Mouse (Mus musculus) left cerebral cortex, postnatal 4 days (tissue): Measurements from ENCODE around the gene Rpl19. TPM values are rescaled to one million over a fixed set of nuclear protein-coding genes. Genes with fewer than 3 reads are reported as not detected.

ENCODE experiments used
- microRNA-seq: library from miRNA; unstranded; fragments of <30 nt; microRNA quantifications from one replicate; pipeline ENCODE4 v1.2.0, GENCODE M21; 2022
- total RNA-seq, 2 experiments: library from RNA; stranded (reverse); gene quantifications; 2 replicates each; pipeline ENCODE4 v1.2.3; 2021

Rpl19 gene
- total RNA-seq, 2 experiments from 2014 or later: 711 to 733 TPM

Small RNAs within 50 kb of the gene (microRNA-seq; reads per million reads assigned to microRNA genes)
- not detected for gene Gm27597

Other genes starting within 250 kb of the Rpl19 start
- gene Rpl23, start 244.3 kb upstream of the Rpl19 start, total RNA-seq: 100 to 1,000 TPM; 614 to 660 TPM
- gene Lasp1, start 227.7 kb upstream of the Rpl19 start, total RNA-seq: 100 to 1,000 TPM; 190 to 199 TPM
- gene B230217C12Rik, start 185.9 kb upstream of the Rpl19 start, total RNA-seq: 10 to 100 TPM; 27.1 to 29.0 TPM
- gene Fbxo47, start 142.6 kb upstream of the Rpl19 start, total RNA-seq: under 1 TPM; 0.46 to 0.74 TPM
- gene Plxdc1, start 40.3 kb upstream of the Rpl19 start, total RNA-seq: 1 to 10 TPM; 2.1 to 2.4 TPM
- 1 to 10 TPM; 2.2 to 2.5 TPM for gene Arl5c, start 30.5 kb upstream of the Rpl19 start, total RNA-seq
- gene Cacnb1, start 3.7 kb upstream of the Rpl19 start, total RNA-seq: 100 to 1,000 TPM; 100 to 104 TPM
- 10 to 100 TPM in 1 of 2 experiments, 1 to 10 TPM in 1; 8.7 to 11.7 TPM for gene Stac2, start 26.8 kb downstream of the Rpl19 start, total RNA-seq
- gene Fbxl20, start 123.7 kb downstream of the Rpl19 start, total RNA-seq: 10 to 100 TPM; 24.4 to 27.5 TPM
- gene Med1, start 166.6 kb downstream of the Rpl19 start, total RNA-seq: 10 to 100 TPM; 52.1 to 52.2 TPM
- 10 to 100 TPM; 38.9 to 39.1 TPM for gene Cdk12, start 176.3 kb downstream of the Rpl19 start, total RNA-seq